Mouse (Mus musculus) adrenal gland, postnatal 14 days (tissue): ENCODE results near the gene Grik4. TPM values are rescaled to one million over a fixed set of nuclear protein-coding genes. Genes with fewer than 3 reads are reported as not detected.

Experiments
- DNase-seq: peaks from one replicate; pipeline ENCODE4 v3.0.0; 2021; ENCODE audit warnings: mixed read lengths
- total RNA-seq: library from RNA; stranded (reverse); gene quantifications from 2 replicates; pipeline ENCODE4 v1.2.3, GENCODE M21; 2021

Gene Grik4
- total RNA-seq, 1 experiment from 2014 or later = 1.5 TPM

- no peak for DNase-seq
Measured at GRCm38 (mm10) chr9:42742385-42742784, 201.9 kb downstream of the Grik4 start.

- DNase-seq = no peak
Measured at GRCm38 (mm10) chr9:42736697-42737335, 207.5 kb downstream of the Grik4 start.

GRCm38 (mm10) chr9:42735086-42735485, 209.2 kb downstream of the Grik4 start:
- DNase-seq = no peak

GRCm38 (mm10) chr9:42732731-42733318, 211.5 kb downstream of the Grik4 start:
- no peak for DNase-seq

GRCm38 (mm10) chr9:42728472-42728871, 215.8 kb downstream of the Grik4 start:
- no peak for DNase-seq

- DNase-seq = no peak
Measured at GRCm38 (mm10) chr9:42727661-42728060, 216.6 kb downstream of the Grik4 start.

GRCm38 (mm10) chr9:42727186-42727585, 217.1 kb downstream of the Grik4 start:
- no peak for DNase-seq

GRCm38 (mm10) chr9:42724099-42724498, 220.2 kb downstream of the Grik4 start:
- DNase-seq = no peak

- DNase-seq = no peak
Measured at GRCm38 (mm10) chr9:42722501-42722900, 221.8 kb downstream of the Grik4 start.

- peak; percentile 38 for DNase-seq
Measured at GRCm38 (mm10) chr9:42721718-42722117, 222.6 kb downstream of the Grik4 start.

GRCm38 (mm10) chr9:42721146-42721545, 223.1 kb downstream of the Grik4 start:
- DNase-seq = no peak

GRCm38 (mm10) chr9:42713912-42714311, 230.4 kb downstream of the Grik4 start:
- DNase-seq = no peak

- DNase-seq = no peak
Measured at GRCm38 (mm10) chr9:42705848-42706247, 238.4 kb downstream of the Grik4 start.

- DNase-seq = no peak
Measured at GRCm38 (mm10) chr9:42703191-42703854, 241.0 kb downstream of the Grik4 start.

- no peak for DNase-seq
Measured at GRCm38 (mm10) chr9:42702231-42703132, 241.8 kb downstream of the Grik4 start.

- no peak for DNase-seq
Measured at GRCm38 (mm10) chr9:42701729-42702128, 242.6 kb downstream of the Grik4 start.

GRCm38 (mm10) chr9:42693024-42693423, 251.3 kb downstream of the Grik4 start:
- no peak for DNase-seq

- DNase-seq = peak; percentile 78
Measured at GRCm38 (mm10) chr9:42688143-42688542, 256.1 kb downstream of the Grik4 start.

- no peak for DNase-seq
Measured at GRCm38 (mm10) chr9:42686104-42686503, 258.2 kb downstream of the Grik4 start.

GRCm38 (mm10) chr9:42674017-42674412, 270.3 kb downstream of the Grik4 start:
- DNase-seq = no peak

- peak; percentile 48 for DNase-seq
Measured at GRCm38 (mm10) chr9:42673385-42674016, 270.8 kb downstream of the Grik4 start.

GRCm38 (mm10) chr9:42672982-42673381, 271.3 kb downstream of the Grik4 start:
- no peak for DNase-seq
